Mouse (Mus musculus): ENCODE results near the gene Gm6710. TPM values are rescaled to one million over a fixed set of nuclear protein-coding genes. Genes with fewer than 3 reads are reported as not detected.
"Not testable (repeated sequence)": the region's sequence is repeated elsewhere in the genome, so short reads cannot be mapped to it uniquely, and the experiment has no call there.

Gm6710 gene
- polyA plus RNA-seq (2015; fragmentation: Nextera tagmentation; extraction: Ambion mirVana): 19.5 and 20.1 TPM in 2 replicates

- not testable (repeated sequence) for H3K4me3 ChIP-seq; H3K27me3 ChIP-seq; ATAC-seq (ENCODE audit: borderline replicate concordance, extremely low read depth, low FRiP score, low TSS enrichment); H3K4me2 ChIP-seq; H3K9ac ChIP-seq; H3K4me1 ChIP-seq; H3K36me3 ChIP-seq; H3K9me3 ChIP-seq; H3K27ac ChIP-seq
- no CpG with 5 or more reads among the region's 7 CpGs for WGBS
Observed at GRCm38 (mm10) chr2:175869024-175869423, at the start of gene Gm6710. Gm6710 (plus strand) TSS chr2:175869219.

Other genes starting within 250 kb of the Gm6710 start
- not detected in 2 replicates for gene Gm11007, start 225.2 kb upstream of the Gm6710 start, polyA plus RNA-seq (2015; fragmentation: Nextera tagmentation; extraction: Ambion mirVana)
- gene Zfp969, start 165.6 kb upstream of the Gm6710 start, polyA plus RNA-seq (2015; fragmentation: Nextera tagmentation; extraction: Ambion mirVana): 24.2 and 34.0 TPM in 2 replicates
- not detected in 2 replicates for gene Gm2007, start 127.7 kb upstream of the Gm6710 start, polyA plus RNA-seq (2015; fragmentation: Nextera tagmentation; extraction: Ambion mirVana)
- gene Gm14288, start 68.1 kb upstream of the Gm6710 start, polyA plus RNA-seq (2015; fragmentation: Nextera tagmentation; extraction: Ambion mirVana): 3.9 and 5.0 TPM in 2 replicates
- 2.7 and 3.4 TPM in 2 replicates for gene Zfp966, start 61.9 kb downstream of the Gm6710 start, polyA plus RNA-seq (2015; fragmentation: Nextera tagmentation; extraction: Ambion mirVana)
- 26.5 and 27.1 TPM in 2 replicates for gene Gm2026, start 96.1 kb downstream of the Gm6710 start, polyA plus RNA-seq (2015; fragmentation: Nextera tagmentation; extraction: Ambion mirVana)